Mouse (Mus musculus): ENCODE measurements around the gene Hbb-bh2. TPM values are rescaled to one million over a fixed set of nuclear protein-coding genes. Genes with fewer than 3 reads are reported as not detected.
"Not testable (repeated sequence)": the region's sequence is repeated elsewhere in the genome, so short reads cannot be mapped to it uniquely, and the experiment has no call there.

The Hbb-bh2 gene
- polyA plus RNA-seq, 1 experiment, result not detected

- peak overlapping the region; percentile 81; the same call in 1 of the 2 replicates for H3K27ac ChIP-seq (ENCODE audit: insufficient read depth, low read length)
- H3K4me3 ChIP-seq (ENCODE audit: extremely low read depth, insufficient read depth, insufficient read length), result peak overlapping the region; percentile 14; the same call in 1 of the 2 replicates
- peak in 1 of 2 experiments; percentile 36 for DNase-seq (ENCODE audit: low read depth in 1 of 2, low spot score in 2 of 2)
- 11% methylated on average over 1 of the region's 1 CpGs for WGBS
- TF ChIP-seq POLR2A (IDR thresholded peaks at IDR 0.05; ENCODE audit: low read depth, low read length) (no peak), CTCF (IDR thresholded peaks at IDR 0.05; ENCODE audit: extremely low read depth, insufficient read depth, insufficient read length, insufficient replicate concordance) (no peak)
- no peaks in the 10 kb centered on the region for H3K27me3 ChIP-seq (ENCODE audit: control insufficient read depth, insufficient read depth, low read length)
- H3K4me1 ChIP-seq (ENCODE audit: control insufficient read depth, insufficient read depth, insufficient read length), result peaks cover 10% of the 10 kb centered on the region
- no peaks in the 10 kb centered on the region for H3K36me3 ChIP-seq (ENCODE audit: control insufficient read depth, insufficient read depth, low read length)
Measured at GRCm38 (mm10) chr7:103812174-103812573, 28.1 kb downstream of the Hbb-bh2 start.

GRCm38 (mm10) chr7:103811223-103811845, 29.0 kb downstream of the Hbb-bh2 start:
- Histone ChIP-seq H3K27me3 (ENCODE audit: control insufficient read depth, insufficient read depth, low read length) (no peaks in the 10 kb centered on the region), H3K27ac (ENCODE audit: insufficient read depth, low read length) (no peak overlapping the region), H3K36me3 (ENCODE audit: control insufficient read depth, insufficient read depth, low read length) (no peaks in the 10 kb centered on the region), H3K4me3 (ENCODE audit: extremely low read depth, insufficient read depth, insufficient read length) (no peak overlapping the region; the same call in 1 of the 2 replicates), H3K4me1 (ENCODE audit: control insufficient read depth, insufficient read depth, insufficient read length) (peaks cover 10% of the 10 kb centered on the region)
- DNase-seq (ENCODE audit: low read depth in 1 of 2, low spot score in 2 of 2), result no peak
- no peak for TF ChIP-seq POLR2A (IDR thresholded peaks at IDR 0.05; ENCODE audit: low read depth, low read length)
- TF ChIP-seq CTCF (IDR thresholded peaks at IDR 0.05; ENCODE audit: extremely low read depth, insufficient read depth, insufficient read length, insufficient replicate concordance), result no peak
- WGBS, result 89% methylated on average over 1 of the region's 1 CpGs

GRCm38 (mm10) chr7:103810746-103811145, 29.6 kb downstream of the Hbb-bh2 start:
- Histone ChIP-seq H3K27me3 (ENCODE audit: control insufficient read depth, insufficient read depth, low read length) (no peaks in the 10 kb centered on the region), H3K36me3 (ENCODE audit: control insufficient read depth, insufficient read depth, low read length) (no peaks in the 10 kb centered on the region), H3K27ac (ENCODE audit: insufficient read depth, low read length) (no peak overlapping the region), H3K4me1 (ENCODE audit: control insufficient read depth, insufficient read depth, insufficient read length) (peaks cover 10% of the 10 kb centered on the region), H3K4me3 (ENCODE audit: extremely low read depth, insufficient read depth, insufficient read length) (no peak overlapping the region)
- WGBS, result 88% methylated on average over 3 of the region's 3 CpGs
- TF ChIP-seq POLR2A (IDR thresholded peaks at IDR 0.05; ENCODE audit: low read depth, low read length) (no peak), CTCF (IDR thresholded peaks at IDR 0.05; ENCODE audit: extremely low read depth, insufficient read depth, insufficient read length, insufficient replicate concordance) (no peak)
- DNase-seq (ENCODE audit: low read depth in 1 of 2, low spot score in 2 of 2), result no peak

GRCm38 (mm10) chr7:103810296-103810695, 30.0 kb downstream of the Hbb-bh2 start:
- no peak overlapping the region for H3K27ac ChIP-seq (ENCODE audit: insufficient read depth, low read length)
- H3K27me3 ChIP-seq (ENCODE audit: control insufficient read depth, insufficient read depth, low read length), result no peaks in the 10 kb centered on the region
- peaks cover 8% of the 10 kb centered on the region for H3K4me1 ChIP-seq (ENCODE audit: control insufficient read depth, insufficient read depth, insufficient read length)
- WGBS, result 77% methylated on average over 1 of the region's 1 CpGs
- H3K4me3 ChIP-seq (ENCODE audit: extremely low read depth, insufficient read depth, insufficient read length), result no peak overlapping the region
- TF ChIP-seq CTCF (IDR thresholded peaks at IDR 0.05; ENCODE audit: extremely low read depth, insufficient read depth, insufficient read length, insufficient replicate concordance) (no peak), POLR2A (IDR thresholded peaks at IDR 0.05; ENCODE audit: low read depth, low read length) (no peak)
- no peaks in the 10 kb centered on the region for H3K36me3 ChIP-seq (ENCODE audit: control insufficient read depth, insufficient read depth, low read length)
- DNase-seq (ENCODE audit: low read depth in 1 of 2, low spot score in 2 of 2), result no peak

- DNase-seq (ENCODE audit: low read depth in 1 of 2, low spot score in 2 of 2), result no peak
- 40% methylated on average over 1 of the region's 1 CpGs for WGBS
- no peak overlapping the region for H3K27ac ChIP-seq (ENCODE audit: insufficient read depth, low read length)
Measured at GRCm38 (mm10) chr7:103809801-103810155, 30.5 kb downstream of the Hbb-bh2 start.

GRCm38 (mm10) chr7:103808971-103809800, 31.1 kb downstream of the Hbb-bh2 start:
- WGBS, result 39% methylated on average over 5 of the region's 5 CpGs
- H3K4me1 ChIP-seq (ENCODE audit: control insufficient read depth, insufficient read depth, insufficient read length), result peaks cover 6% of the 10 kb centered on the region
- no peak overlapping the region for H3K4me3 ChIP-seq (ENCODE audit: extremely low read depth, insufficient read depth, insufficient read length)
- no peak for DNase-seq (ENCODE audit: low read depth in 1 of 2, low spot score in 2 of 2)
- TF ChIP-seq POLR2A (IDR thresholded peaks at IDR 0.05; ENCODE audit: low read depth, low read length), result no peak
- TF ChIP-seq CTCF (IDR thresholded peaks at IDR 0.05; ENCODE audit: extremely low read depth, insufficient read depth, insufficient read length, insufficient replicate concordance), result no peak
- no peaks in the 10 kb centered on the region for H3K36me3 ChIP-seq (ENCODE audit: control insufficient read depth, insufficient read depth, low read length)
- no peaks in the 10 kb centered on the region for H3K27me3 ChIP-seq (ENCODE audit: control insufficient read depth, insufficient read depth, low read length)
- no peak overlapping the region for H3K27ac ChIP-seq (ENCODE audit: insufficient read depth, low read length)

More at GRCm38 (mm10) chr7:103809801-103810155, 30.5 kb downstream of the Hbb-bh2 start:
- no peak for TF ChIP-seq POLR2A (IDR thresholded peaks at IDR 0.05; ENCODE audit: low read depth, low read length)
- TF ChIP-seq CTCF (IDR thresholded peaks at IDR 0.05; ENCODE audit: extremely low read depth, insufficient read depth, insufficient read length, insufficient replicate concordance), result no peak
- no peaks in the 10 kb centered on the region for H3K27me3 ChIP-seq (ENCODE audit: control insufficient read depth, insufficient read depth, low read length)
- no peak overlapping the region for H3K4me3 ChIP-seq (ENCODE audit: extremely low read depth, insufficient read depth, insufficient read length)
- H3K36me3 ChIP-seq (ENCODE audit: control insufficient read depth, insufficient read depth, low read length), result no peaks in the 10 kb centered on the region
- peaks cover 6% of the 10 kb centered on the region for H3K4me1 ChIP-seq (ENCODE audit: control insufficient read depth, insufficient read depth, insufficient read length)

GRCm38 (mm10) chr7:103808120-103808519, 32.2 kb downstream of the Hbb-bh2 start:
- WGBS, result 80% methylated on average over 2 of the region's 2 CpGs
- not testable (repeated sequence) for H3K27ac ChIP-seq (ENCODE audit: insufficient read depth, low read length); H3K36me3 ChIP-seq (ENCODE audit: control insufficient read depth, insufficient read depth, low read length); H3K4me1 ChIP-seq (ENCODE audit: control insufficient read depth, insufficient read depth, insufficient read length); H3K27me3 ChIP-seq (ENCODE audit: control insufficient read depth, insufficient read depth, low read length); DNase-seq (ENCODE audit: low read depth in 1 of 2, low spot score in 2 of 2); H3K4me3 ChIP-seq (ENCODE audit: extremely low read depth, insufficient read depth, insufficient read length)
